Mouse (Mus musculus): Measurements from ENCODE around the gene Plscr1.

GRCm38 (mm10) chr9:92280048-92280447 lies 30.5 kb downstream of the Plscr1 start:
- TF ChIP-seq CTCF (IDR thresholded peaks at IDR 0.05; ENCODE audit: borderline replicate concordance, control insufficient read depth, extremely low read depth, insufficient read depth, low read length, poor library complexity) (no peak), POLR2A (IDR thresholded peaks at IDR 0.05; ENCODE audit: control insufficient read depth, extremely low read depth, insufficient read depth, low read length, poor library complexity) (no peak)
